Mouse (Mus musculus): ENCODE results near the gene Iqcg.
A peak's percentile ranks its signal among the peaks of the same experiment; 100 is the strongest.
"Not testable (repeated sequence)": the region's sequence is repeated elsewhere in the genome, so short reads cannot be mapped to it uniquely, and the experiment has no call there.

Gene Iqcg

DNA sequence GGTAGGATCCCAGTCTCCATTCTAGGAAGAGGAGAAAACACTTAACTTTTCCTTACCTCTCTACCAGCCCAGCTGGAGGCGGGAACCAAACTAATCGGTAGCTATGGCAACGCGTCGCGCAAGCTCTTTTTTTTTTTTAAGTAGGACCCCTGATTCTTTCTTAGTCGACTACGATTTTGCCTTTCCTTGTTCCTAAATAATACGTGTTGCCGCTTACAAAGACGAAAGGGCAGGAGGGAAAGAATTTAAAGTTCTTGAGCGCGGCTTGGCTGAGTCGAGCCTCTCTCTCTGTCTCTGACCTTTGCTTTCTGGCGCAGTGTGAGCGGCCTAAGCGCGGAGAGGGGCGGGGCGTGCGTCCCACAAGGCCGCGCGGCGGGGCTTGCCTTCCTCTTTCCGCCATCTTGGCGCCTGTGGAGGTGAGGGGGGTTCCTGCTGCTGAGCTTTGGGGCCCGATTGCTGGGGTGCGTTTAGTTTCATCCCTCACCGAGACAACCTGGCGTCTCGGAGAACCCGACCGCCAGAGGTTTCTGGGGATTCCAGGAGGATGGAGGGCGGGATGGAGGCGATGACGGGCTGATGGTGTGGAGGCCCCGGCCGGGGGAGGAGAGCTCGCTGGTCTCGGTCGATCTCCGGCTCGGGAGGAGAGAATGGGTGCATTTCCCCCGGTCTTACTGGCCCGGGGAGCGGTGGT, at the start of gene Iqcg, which contains the start of gene Rpl35a:
Gene Iqcg, minus strand, starts transcription at position 124 of the 691 bp plus-strand sequence.
Gene Rpl35a, plus strand, starts transcription at position 359 of the 691 bp plus-strand sequence.
- DNase-seq (ENCODE audit: low spot score in 2 of 2), result peak; percentile 92

DNA sequence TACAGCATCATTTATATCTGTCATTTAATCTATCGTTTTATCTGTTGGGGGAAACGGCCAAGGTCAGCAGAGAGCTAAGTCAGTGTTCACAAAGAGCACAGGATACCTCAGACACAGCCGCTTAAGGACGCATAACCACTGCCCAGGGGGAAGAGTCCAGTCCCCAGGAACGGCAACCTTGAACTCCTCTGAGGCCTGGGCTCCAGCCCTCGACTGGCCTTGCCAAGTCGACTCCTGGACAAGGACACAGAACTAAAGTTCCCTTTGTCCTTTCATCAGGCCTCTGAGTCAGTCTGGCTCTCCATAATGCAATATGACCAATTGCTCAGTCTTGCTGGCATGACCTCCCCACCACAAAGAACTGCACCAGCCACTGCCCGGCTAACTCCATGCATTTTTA, 29.6 kb upstream of the Iqcg start:
- DNase-seq (ENCODE audit: low spot score in 2 of 2), result no peak

DNA sequence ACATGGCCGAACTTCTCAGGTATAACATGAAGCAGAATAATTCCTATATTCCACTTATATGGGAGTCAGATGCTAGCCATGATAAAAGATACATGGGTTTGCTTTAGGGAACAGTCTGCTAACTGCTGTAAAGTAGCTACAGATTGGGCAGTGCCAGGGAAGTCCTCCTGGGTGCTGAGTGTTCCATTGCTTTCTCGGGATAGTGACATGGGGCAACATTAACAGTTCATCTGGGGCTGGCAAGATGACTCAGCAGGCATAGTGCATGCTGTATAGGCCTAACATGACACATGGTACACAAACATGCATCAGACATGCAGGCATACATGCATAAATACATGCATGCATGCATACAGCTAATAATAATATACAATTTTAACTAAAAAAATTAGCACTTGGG, 28.0 kb upstream of the Iqcg start:
- no peak for DNase-seq (ENCODE audit: low spot score in 2 of 2)

DNA sequence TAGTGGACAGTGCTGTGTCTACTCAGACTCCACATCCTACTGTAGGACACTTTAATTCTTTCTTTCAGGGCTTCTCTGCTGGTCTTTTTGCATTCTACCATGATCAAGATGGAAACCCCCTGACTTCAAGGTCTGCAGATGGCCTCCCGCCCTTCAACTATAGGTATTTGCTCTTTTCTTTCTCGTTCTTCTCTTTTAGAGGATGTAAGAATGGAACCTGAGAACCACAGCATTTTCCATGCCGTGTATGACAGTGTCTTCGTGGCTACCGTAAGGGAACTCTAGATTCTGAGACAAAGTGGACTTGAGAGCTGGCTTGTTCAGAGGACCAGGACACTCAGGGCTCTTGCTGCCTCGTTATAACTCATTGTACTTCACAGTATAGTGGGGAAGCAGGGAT, 26.9 kb upstream of the Iqcg start:
- no peak for DNase-seq (ENCODE audit: low spot score in 2 of 2)

DNA sequence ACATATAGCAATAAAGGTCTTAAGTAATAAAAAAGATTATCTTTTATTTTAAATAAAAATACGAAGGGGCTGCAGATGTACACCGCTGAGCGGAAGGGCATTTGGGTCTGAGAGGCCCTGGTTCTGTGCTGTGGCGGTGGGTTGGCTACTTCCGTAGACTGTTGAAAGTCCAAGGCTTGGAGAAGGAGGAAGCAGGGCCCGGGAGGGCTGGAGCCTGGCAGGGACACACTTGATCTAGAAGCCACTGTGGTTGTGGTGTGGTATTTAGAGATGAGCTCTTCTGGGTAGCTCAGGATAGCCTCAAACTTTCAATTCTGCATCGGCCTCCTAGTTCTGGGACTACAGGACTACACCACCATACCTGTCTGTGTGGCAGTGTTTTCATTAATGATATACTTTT, 24.0 kb upstream of the Iqcg start:
- DNase-seq (ENCODE audit: low spot score in 2 of 2), result no peak

DNA sequence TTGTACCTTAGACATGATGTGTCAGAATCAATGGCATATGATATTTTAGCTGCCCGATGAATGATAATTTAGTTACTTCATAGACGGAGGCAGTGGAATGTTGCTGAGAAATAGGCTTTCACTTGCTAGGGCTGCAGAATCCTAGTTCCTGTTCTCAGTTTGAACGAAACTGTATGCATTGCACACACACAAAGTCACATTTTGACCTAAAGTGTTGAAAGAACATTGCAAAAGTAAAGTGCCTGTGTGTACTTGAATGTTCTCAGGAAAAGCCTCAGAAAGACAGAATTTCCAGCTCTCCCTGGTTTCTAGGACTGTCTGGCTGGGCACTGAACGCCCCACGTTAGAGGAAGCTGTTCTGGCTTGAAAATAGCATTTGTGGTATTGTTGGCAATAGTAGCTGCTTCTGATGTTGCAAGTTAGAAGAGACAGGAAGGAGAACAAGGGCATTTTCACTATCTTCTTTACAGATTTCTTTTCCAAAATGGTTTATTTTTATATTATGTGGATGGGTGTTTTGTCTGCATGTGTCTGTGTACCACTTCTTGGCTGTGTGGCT, 21.1 kb upstream of the Iqcg start:
- no peak for DNase-seq (ENCODE audit: low spot score in 2 of 2)

DNA sequence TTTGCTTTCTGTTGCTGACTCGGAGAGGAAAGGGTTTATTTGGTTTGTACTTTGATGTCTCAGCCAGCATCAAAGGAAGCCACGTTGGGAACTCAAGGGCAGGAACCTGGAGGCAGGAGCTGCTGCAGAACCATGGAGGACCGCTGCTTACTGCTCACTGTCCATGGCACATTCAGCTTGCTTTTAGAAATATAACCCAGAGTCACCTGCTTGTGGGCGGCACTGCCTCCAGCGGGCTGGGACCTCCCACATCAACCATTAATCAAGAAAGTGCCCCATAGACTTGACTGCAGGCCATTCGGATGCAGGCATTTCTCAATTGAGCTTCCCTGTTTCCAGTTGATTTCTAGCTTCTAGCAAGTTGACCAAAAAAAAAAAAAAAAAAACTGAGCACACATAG, 20.1 kb upstream of the Iqcg start:
- no peak for DNase-seq (ENCODE audit: low spot score in 2 of 2)

DNA sequence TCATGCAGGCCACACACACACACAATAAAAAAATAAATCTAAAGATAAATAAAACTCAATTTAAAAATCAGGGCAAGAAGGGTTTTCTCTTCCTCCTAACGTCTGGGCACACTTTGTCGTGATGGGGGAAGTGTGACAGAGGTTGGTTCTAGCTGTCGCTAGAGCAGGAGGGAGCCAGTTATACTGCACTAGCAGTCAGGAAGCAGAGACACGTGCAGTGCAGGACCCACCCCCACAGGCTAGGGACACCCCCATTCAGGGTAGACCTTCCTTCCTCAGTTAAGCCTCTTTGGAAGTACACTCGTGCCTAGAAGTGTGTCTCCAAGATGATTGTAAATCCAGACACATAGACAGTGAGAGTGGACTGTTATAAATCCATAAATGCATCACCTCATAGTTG, 18.9 kb upstream of the Iqcg start:
- no peak for DNase-seq (ENCODE audit: low spot score in 2 of 2)

DNA sequence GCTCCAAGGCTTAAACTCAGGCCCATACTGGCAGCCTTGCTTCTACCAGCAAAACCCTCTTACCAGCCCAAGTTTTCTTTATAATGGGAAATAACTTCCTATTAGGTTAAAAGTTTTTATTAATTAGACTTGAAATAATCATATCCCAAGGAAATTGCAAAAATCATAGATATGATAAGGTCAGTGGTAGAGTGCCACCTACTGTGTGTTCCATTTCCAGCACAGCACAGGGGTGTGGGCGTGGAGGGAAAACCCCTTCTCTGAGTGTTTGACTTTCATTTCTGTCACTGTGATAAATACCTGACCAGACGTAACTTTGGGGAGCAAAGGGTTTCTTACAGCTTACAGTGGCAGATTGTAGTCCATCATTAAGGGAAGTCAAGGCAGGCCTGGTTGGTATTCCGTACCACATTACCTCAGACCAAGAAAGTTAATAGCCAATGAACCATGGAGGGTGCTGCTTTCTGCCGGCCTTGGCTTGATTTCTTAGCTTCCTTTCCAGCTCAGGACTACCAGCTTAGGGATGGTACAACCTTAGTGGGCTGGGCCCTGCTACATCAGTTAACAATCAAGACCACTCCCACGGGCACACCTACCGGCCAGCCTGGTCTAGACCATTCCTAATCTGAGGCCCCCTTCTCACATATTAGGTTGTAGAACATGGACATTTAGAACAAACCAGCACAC, 17.0 kb upstream of the Iqcg start:
- no peak for DNase-seq (ENCODE audit: low spot score in 2 of 2)

DNA sequence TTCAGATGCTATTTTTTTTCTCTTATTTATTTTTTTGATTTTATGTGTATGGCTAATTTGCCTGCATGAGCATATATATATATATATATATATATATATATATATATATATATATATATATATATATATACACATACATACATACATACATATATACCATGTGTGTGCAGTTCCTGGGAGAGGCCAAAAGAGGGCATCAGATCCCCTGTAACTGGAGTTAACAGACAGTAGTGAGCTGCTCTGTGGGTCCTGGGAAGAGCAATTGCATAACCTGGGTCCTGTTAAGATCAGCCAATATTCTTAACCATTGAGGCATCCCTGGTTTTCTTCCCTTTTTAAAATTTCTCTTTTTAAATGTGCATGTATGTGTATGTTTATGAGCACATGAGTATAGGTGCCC, 14.9 kb upstream of the Iqcg start:
- no peak for DNase-seq (ENCODE audit: low spot score in 2 of 2)

DNA sequence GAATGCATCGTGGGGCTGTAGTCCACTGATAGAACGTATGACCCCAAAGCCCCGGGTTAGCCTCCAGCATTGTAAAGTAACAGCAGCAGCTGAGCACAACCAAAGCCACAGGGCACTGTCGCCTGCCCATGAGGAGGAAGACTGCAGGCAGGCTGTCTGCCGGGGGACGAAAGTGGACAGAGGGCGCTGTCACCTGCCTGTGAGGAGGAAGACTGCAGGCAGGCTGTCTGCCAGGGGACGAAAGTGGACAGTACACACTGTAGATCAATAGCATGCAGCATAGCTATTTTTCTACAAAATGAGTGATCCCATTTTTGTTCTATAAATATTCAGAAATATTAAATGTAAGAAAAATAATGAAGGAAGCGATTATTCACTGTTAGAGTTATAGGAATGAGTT, 8.6 kb upstream of the Iqcg start:
- DNase-seq (ENCODE audit: low spot score in 2 of 2), result no peak

DNA sequence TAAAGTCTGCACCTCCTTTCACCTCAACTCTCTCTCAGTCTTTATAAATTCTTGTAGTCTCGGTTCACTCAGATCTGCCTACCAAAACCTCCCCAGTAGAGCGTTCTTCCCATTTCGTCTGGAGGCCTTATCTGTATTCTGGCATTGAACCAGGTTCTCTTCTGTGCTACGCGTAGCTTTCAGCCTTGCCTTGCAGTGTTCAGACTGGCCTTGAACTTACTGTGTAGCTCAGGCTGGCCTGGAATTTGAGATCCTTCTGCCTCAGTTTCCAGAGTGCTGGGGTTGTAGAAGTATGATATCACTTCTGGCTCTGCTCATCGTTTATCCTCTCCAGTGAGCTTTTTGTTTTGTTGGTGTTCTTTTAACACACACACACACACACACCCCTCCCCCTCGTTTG, 7.2 kb upstream of the Iqcg start:
- DNase-seq (ENCODE audit: low spot score in 2 of 2), result no peak

DNA sequence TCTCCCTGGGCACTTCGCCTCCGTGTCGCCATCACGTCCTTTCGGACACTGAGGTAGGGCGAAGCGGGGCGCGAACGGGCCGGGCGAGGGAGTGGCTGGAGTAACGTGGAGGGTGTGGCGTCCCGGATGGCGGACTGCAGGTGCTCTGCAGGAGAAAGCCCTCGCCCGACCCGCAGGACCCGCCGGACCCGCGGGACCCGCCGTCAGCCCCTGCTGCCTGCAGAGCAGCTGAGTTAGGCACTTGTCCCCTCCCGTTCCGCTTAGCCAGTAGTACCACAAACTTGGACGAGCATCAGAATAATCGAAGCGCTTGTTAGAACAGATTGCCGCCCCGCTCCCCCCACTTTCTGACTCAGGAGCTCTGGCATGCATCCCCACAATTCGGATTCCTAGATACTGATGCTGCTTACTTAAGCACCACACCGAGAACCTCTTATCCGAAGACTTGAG, 6.7 kb upstream of the Iqcg start:
- DNase-seq (ENCODE audit: low spot score in 2 of 2), result peak; percentile 82 to 87

DNA sequence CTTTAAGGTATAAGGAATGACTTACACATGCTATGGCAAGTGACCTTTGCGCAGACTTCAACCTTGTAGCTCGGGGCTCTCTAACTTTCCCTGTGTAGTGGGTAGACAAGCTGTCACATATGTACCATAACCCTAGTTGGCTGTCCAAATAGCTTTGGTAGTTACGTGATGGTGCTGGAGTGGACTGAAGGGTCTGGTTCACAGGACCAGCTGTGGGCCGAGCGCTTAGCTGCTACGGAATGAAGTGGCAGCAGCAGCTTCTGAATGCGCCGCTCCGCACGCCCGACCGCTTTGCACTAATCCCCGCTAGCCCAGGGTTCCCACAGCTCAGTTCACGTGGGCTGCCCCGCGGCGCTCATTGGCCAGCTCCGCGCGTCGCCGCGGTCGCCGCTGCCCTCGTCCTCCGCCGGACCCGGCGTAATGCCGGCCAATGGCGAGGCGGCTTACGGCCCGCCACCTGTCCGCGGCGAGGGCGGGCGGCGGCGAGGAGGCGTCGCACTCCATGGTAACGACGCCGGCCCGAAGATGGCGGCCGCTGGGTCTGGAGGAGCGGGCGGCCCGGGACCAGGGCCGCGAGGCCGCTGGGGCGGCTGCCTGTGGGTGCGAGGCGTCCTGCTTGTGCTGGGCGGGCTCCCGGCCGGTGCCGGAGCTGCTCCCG, 6.1 kb upstream of the Iqcg start, which contains the start of gene Lmln:
Gene Lmln, plus strand, starts transcription at position 498 of the 658 bp plus-strand sequence.
- DNase-seq (ENCODE audit: low spot score in 2 of 2), result peak; percentile 94 to 95

DNA sequence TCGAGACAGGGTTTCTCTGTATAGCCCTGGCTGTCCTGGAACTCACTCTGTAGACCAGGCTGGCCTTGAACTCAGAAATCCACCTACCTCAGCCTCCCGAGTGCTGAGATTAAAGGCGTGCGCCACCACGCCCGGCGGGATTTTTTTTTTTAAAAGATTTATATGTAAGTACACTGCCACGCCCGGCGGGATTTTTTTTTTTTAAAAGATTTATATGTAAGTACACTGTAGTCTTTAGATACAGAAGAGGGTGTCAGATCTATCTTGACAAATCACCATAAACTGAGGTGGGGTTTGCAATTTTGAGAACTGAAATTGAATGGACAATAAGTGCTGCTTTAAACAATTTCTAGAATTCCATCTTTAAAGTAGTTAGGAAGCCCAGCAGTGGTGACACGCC, 5.4 kb upstream of the Iqcg start:
- no peak for DNase-seq (ENCODE audit: low spot score in 2 of 2)

DNA sequence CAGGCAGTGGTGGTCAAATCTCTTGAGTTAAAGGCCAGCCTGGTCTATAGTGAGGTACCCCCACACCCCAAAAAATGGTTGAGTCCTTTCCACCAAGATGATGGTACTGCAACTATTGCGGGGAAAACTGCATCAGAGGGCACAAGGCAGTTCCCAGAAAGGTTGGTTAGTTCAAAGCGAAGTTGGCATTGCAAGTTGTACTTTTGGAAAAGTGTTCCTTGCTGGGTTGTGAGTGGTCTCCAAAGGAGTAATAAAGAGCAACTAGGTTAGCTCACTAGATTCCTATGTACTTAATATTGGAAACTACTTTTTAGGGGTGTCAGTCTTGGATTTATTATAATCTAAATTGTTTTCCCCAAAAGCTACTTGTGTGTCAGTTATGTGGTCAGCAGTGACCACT, 4.9 kb upstream of the Iqcg start:
- DNase-seq (ENCODE audit: low spot score in 2 of 2), result no peak

DNA sequence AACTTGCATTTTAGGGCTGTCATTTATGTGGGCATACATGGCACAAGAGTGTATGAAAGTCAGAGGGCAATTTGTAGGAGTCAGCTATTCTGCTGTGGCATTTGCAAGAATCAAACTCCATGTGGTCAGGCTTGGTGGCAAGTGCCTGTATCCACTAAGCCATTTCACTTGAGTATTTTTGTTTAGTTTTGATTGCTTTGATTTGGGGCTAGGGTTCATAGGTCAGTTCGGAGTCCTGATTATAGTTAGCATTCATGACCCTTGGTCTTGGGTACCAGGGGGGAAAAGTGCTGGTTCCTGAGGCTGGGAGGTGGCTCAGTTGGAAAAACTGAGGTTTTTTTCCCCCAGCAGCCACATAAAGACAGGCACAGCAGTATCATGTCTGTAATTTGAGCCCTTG, 3.5 kb upstream of the Iqcg start:
- no peak for DNase-seq (ENCODE audit: low spot score in 2 of 2)

DNA sequence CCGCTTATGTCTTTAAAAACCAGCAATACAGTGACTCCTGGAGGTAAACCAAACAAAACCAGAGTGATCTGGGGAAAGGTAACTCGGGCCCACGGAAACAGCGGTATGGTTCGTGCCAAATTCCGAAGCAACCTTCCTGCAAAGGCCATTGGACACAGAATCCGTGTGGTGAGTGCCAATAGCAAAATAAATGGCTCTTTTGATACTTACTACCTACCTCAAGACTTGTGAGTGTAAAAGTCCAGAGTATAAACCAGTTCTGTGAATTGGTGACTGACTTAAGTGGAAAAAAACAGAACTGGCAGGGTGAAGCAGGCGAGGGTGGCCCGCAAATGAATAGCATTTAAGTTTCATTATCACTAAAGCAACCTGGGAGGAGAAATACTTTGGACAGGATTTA, 2.6 kb upstream of the Iqcg start:
- not testable (repeated sequence) for DNase-seq (ENCODE audit: low spot score in 2 of 2)

DNA sequence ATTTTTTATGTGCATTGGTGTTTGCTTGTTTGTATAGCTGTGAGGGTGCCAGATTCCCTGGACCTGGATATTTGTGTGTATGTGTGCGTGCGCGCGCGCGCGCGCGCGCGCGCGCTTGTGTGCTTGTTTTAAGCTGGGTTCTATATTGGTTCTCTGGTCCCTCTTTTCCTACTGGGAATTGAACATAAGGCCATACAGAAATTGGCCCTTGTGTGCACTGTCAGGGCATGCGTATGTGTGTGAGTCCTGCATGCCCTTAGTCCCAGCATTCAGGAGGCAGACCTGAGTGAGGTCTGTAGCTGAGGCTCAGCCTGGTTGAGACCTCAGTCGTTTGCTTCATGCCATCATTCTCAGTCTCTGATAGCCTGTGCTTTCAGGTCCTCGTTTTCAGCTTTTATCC, 2.0 kb upstream of the Iqcg start:
- DNase-seq (ENCODE audit: low spot score in 2 of 2), result no peak

DNA sequence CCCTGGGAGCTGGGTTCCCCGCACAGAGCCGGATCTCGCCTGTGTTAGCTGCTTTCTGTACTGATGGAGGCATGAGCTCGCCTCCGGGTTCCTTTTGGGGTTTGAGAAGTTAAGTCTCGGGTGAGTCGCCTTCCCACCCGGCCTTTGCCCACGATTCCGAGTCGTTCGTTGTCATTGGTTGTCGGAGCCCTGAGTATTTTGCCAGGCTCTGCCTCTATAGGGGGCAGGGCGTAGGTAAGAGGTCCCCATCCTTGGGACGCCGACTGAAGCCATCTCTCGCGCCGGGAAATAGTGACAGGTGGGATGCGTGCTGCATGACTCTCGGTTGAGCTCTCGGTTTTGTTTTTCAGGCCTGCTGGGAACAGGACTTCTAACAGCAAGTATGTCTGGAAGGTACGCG, 768 bp upstream of the Iqcg start:
- DNase-seq (ENCODE audit: low spot score in 2 of 2), result peak; percentile 46 to 59

DNA sequence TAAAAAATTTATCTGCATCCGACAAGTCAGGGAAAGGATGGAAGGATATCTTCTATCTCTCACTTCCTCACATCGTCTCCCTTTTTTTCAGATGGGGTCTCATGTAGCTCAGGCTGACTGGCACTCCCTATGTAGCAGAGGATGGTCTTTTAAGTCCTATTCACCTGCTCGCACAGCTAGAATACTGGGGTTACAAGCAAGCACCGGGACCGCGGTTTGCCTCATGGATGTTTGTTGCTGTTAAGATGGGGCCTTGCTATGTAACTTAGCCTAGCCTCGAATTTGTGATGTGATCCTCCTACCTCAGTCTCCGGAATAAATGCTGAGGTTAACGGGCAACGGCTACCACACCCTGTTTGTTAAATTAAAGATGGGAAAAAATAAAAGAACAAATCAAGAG, 363 bp downstream of the Iqcg start:
- DNase-seq (ENCODE audit: low spot score in 2 of 2), result no peak

DNA sequence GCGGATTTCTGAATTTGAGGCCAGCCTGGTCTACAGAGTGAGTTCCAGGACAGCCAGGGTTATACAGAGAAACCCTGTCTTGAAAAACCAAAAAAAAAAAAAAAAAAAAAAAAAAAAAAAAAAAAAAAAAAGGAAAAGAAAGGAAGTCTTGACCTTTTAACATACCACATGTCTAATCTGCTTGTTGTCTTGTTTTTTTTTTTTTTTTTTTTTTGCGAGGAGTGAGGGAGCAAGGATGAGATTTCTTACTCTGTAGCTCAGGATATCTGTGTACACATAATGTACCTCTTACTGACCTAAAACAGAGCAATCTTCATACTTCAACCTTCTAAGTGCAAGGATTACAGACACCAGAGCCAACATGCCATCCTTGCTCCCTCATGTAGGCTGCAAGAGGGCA, 1.1 kb downstream of the Iqcg start:
- not testable (repeated sequence) for DNase-seq (ENCODE audit: low spot score in 2 of 2)

DNA sequence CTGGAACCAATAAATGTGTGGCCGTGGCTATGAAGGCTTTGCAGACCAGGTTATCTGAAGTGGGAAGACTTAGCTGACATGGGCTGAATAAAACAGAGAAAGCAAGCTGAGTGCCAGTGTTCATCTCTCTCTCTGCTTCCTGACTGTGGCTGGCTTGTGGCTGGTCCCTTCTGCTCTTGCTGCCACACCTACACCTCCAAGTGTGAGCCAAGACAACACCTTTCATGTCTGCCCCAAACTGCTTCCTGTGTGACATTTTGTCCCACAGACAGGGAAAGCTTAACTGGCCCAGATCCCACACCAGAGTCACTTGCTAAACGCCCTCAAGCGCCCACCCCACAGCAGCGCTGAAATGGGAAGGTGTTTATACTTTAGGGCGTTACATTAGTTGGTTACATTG, 2.9 kb downstream of the Iqcg start:
- DNase-seq (ENCODE audit: low spot score in 2 of 2), result no peak
